Mouse (Mus musculus): ENCODE results near the gene Miga2.

Gene Miga2

DNA sequence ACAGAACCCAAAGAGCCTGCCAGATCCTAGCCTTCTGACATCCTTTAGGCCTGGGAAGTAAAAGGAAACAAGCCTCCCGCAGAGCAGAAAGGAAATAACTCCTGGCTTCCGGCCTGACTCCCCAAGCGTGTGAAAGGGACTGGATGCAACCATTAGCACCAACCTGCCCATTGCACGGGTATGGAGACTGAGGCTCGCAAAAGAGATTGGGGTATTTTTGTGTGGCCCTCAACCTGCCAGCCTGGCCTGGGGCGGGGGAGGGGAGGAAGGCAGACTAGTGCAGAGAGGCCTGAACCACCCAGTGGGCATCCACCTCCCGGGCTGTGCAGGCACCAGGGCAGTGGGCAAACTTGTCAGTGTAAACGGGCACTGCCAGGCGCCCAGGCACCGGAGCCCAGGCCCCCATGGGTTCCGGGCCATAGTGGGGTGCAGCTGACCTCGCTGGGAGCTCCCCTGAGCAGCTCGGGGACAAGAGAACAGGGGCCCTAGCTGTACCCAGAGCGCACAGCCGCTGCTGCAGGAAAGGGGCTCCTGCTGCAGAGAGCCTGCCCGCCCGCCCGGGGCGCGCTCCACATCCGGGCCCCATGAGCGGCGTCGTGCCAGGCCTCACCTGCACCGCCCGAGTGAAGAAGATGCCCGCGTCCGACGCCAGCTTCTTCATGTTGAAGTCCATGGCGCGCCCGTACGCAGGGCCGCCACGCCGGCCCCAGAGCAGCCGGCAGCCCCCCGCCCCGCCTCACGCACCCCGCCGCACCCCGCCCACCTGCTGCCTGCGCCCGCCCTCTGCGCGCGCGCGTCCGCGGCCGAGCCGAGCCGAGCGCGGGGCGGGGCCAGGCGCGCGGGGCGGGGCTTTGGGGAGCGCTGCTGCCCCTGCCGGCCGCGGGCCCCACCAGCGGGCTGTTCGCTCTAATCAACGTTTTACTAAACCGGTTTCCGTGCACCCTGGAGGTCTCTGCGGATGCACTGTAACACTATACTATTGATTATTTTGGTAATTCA, 5.2 kb upstream of the Miga2 start, which contains the start of gene Sh3glb2:
Sh3glb2 (minus strand) TSS at position 805 of the 999 bp plus-strand sequence.
- peak; percentile 46 for DNase-seq (ENCODE audit: low read depth)

DNA sequence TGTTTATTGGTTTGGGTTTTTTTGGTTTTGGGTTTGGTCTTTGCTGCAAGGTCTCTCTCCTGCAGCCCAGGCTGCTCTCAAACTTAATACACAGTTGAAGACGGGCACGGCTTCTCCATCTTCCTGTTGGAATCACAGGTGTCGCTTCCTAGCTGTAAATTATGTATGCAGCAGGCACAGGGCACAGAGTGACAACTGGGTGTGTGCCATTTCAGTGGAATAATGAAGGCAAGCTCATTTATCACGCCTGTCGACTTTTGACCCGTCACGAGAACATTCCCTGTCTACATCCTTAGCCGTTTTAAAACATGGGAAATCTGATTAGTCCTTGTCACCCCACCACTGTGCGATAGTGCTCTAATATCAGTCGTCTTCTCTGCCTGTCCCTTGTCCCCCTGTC, 3.4 kb upstream of the Miga2 start:
- no peak for DNase-seq (ENCODE audit: low read depth)

DNA sequence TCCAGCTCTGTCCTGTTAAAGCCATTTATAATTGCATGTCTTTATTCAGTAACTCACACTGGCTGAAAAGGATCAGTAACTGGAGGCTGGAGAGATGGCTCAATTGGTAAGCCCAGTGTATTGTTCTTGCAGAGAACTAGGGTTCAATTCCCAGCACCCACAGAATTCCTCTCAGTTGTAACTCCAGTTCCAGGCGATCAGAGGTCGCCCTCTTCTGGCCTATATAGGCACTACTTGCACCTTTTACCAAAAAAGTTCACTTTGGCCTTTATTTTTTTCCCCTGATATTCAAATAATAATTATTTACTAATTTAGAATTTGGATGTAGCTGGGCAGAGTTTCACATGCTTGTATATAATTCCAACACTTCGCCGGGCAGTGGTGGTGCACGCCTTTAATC, 1.2 kb upstream of the Miga2 start:
- no peak for DNase-seq (ENCODE audit: low read depth)

DNA sequence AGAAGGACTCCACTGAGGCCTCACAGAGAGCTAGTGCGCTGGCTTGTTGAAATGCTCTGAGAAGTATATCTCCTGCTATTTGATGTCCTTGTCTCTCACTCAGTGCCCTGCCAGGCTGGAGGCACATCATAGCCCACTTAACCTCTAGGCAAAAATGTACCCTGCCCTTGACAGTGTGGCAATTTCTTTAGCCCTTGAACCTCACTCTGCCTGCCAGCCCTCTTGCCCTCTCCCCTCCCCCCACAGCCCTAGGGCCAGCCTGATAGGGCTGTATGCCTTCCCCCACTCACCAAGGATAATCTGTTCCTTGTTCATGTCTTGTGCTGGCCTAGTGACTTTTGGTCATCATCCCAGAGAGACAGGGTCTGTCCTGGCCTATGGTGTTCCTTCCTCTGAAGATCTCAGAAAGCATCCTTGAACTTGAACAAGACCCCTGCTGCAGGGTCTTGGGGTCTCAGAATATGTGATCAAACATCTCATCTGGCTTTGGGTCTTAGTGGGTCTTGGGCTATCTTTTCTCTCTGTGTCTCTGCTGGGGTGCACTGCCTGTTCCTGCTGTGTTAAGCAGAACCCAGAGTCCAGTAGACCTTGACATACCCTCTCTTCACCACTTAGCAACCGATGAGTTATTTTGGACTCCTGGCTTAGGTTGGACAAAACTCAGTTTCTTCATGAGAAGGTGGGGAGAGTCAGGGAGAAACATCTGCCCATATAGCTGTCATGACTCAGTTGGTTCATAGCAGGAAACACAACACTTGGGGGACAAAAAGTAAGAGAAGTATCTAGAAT, 1.4 kb downstream of the Miga2 start:
- DNase-seq (ENCODE audit: low read depth): no peak

DNA sequence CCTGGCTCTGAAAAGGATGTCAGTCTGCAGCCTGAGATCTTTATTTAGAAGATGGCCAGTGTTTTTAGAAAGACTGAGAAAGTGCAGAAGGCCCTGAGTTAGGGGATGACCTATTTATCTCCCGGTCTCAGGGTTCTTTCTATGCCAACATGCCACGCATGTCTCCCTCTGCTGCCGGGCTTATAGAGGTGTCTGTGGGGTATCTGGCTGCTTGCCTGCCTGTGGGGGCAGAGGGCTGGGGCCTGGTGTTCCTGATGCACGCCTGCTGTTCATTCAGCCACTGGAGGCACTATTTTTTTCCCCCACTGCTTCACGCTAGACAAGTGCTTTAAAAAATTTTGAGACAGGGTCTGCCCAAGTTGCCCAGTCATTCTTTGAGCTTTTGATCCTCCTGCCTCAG, 2.2 kb downstream of the Miga2 start:
- no peak for DNase-seq (ENCODE audit: low read depth)

DNA sequence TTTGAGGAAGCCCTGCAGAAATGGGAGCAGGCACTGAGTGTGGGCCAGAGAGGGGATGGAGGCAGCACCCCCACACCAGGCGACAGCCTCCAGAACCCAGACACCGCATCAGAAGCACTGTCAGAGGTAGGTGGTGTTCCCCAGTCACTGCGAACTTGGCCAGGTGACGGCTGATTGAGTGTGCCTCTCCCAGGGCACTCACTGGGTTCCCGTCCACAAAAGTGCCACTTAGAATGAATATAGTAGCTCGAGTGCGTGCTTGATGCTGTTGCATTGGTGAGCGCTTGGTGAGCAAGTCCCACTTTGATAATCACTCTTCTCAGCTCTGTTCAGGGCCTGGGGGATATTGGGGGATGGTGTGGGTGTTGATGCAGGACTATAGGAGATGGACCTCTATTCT, 7.5 kb downstream of the Miga2 start:
- DNase-seq (ENCODE audit: low read depth): no peak

DNA sequence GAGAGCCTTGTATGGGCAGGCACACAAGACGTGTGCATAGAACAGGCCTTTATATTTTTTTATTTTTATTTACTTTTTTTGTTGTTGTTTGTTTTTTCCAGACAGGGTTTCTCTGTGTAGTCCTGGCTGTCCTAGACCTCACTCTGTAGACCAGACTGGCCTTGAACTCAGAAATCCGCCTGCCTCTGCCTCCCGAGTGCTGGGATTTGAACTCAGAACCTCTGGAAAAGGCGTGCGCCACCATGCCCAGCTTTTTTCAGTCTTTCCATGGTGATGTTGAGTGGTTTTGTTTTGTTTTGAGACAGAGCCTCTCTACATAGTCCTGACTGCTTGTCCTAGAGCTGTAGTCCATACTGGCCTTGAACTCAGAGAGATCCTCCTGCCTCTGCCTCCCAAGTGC, 8.7 kb downstream of the Miga2 start:
- DNase-seq (ENCODE audit: low read depth): no peak

DNA sequence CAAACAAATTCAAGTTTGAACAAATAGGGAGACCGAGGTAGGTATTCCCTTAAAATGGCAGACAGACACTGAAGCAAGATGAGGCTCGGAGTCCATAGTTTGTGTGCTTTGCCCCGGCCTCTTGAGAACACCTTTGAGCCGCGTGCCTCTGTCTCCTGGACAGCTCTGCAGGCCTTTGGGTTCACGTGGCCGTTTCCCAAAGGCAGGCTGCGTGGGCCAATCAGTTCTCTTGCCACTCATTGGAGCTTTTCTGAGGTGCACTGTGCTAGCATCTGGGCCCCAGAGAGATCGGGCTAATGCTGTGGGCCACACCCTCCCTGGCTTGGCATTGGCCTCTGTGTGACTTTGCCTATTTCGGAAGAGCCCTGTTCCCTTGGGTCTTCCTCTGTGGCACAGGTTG, 11.9 kb downstream of the Miga2 start:
- no peak for DNase-seq (ENCODE audit: low read depth)

DNA sequence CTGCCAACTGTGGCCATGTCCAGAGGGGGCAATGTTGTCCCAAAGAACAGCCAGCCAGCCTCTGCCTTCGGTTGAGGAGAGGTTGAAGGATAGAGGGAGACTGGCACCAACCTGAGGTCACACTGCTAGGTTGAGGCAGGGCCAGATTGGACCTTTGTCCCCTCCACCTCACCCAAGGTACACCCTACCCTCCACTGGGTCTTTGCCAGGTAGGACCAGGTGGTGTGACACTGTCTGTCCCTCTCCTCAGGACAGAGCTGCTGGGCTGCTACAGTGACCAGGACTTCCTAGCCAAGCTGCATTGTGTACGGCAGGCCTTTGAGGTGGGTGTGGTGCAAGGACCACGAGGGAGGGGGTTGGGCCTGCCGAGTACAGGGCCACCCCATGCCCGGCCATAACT, 13.7 kb downstream of the Miga2 start:
- DNase-seq (ENCODE audit: low read depth): no peak

DNA sequence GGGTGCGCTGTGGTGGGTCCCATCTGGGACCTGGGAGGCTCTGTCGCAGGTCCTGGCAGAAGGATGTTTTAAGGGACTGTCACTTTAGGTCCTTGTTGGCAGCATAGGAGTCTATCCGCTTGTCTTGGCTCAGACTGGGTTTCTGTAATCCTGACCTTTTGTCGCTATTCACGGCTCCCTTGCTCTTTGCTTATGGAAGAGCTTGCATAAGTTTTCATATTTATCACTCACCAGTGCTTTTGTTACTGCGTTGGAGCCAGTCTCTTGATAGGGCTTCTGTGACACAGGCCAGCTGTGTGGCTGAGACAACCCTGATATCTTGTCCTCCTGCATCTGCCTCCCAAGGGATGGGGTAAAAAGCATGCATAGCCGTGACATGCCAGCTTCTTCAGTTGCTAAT, 15.3 kb downstream of the Miga2 start:
- DNase-seq (ENCODE audit: low read depth): no peak

DNA sequence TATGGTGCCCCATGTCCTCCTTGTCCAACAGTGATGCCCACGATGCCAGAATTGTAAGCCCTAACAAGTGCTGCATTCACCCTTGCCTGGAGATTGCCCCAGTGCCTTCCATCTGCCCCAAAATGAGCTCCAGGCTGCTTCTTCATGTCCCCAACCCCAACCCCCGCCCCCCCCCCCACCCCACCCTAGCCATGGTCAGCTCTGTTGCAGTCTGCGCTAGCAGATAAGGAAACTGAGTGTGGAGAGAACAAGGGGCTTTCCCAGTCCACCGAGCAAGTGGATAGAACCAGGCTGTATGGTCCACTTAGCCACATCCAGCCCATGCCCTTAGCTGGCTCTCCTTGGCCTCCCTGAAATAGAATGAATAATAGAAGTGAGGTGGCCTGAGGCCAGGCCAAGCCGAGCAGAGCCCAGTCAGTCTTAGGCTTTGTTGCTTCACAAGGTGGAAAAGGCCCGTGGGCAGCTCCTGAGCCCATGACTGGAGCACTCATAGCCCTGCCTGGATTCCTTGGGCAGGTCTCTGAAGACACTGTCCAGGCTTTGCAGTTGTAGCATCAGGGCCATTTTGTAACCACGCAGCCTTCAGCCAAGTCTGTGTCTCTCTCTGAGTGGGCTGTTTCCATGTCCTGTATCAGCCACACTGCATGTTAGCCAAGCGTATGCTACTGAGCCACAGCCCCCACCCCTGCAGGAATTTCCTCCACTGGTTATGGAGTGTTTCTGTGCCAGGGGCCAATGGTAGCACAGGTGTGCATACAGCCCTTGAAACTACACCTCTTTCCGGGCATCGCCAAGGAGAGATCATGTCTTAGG, 16.7 kb downstream of the Miga2 start:
- no peak for DNase-seq (ENCODE audit: low read depth)

DNA sequence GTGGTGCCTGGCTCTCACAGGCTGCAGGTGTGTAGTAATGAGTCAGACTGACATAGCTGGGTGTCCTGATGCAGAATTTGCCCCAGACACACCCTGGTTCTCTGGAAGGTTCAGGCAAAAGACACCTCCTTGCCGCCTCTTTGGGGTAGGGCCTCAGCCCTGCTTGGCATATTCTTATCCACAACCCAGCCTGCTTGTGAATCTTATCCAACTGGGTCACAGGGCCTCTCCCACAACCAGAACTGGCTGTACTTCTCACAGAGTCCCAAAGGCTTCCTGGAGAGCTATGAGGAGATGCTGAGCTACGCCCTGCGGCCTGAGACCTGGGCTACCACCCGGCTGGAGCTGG, 17.3 kb downstream of the Miga2 start:
- DNase-seq (ENCODE audit: low read depth): no peak

DNA sequence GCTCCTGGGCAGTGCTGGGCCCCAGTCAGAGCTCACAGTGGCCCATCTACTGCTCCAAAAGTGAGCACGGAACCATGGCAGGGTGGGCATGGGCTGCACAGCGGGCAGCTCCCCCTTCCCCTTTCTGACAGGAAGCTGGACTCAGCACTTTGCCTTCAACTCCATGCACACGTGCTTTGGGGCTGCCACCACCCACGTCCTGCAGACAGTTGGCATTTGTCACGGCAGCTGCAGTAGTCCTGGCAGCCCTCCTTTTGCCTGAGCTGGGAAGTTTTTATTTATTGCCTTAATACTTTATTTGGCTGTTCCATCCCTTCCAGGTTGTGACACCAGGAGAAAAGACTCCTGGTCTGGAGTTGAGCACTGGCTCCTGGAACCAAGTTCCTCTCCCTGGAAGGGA, 20.8 kb downstream of the Miga2 start:
- DNase-seq (ENCODE audit: low read depth): no peak

DNA sequence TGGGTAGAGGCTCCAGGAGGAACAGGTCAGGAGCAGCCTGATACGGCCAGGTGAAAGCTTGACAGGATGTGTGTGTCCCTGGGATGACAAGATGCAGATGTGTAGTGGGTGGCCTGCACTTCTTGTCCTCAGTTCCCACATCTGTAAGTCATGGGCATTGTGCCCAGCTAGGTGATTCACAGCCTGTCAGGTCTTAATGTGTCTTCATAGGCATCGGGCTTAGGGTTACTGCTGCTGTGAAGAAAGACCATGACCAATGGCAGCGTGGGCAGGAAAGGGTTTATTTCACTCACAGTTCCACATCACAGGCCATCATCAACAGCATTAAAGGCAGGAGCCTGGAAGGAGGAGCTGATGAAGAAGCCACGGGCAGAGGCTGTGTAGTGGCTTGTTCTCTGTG, 21.6 kb downstream of the Miga2 start:
- no peak for DNase-seq (ENCODE audit: low read depth)

DNA sequence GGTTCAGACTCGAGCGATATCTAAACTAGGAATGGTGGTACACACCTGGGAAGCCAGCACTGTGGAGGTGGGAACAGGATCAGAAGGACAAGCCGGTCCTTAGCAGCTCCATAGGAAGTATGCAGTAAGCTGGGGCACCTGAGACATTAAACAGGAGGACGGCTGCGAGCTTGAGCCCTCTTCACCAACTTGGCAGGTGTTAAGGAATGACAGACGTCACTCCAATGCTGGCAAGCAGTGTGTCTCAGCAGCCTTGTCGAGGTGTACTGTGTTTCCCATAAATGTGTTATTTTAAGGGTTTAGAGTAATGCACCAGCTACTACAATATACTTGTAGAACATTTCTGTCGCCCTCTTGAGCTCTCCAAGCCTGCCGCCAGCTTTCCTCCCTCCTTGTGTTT, 22.9 kb downstream of the Miga2 start:
- no peak for DNase-seq (ENCODE audit: low read depth)

DNA sequence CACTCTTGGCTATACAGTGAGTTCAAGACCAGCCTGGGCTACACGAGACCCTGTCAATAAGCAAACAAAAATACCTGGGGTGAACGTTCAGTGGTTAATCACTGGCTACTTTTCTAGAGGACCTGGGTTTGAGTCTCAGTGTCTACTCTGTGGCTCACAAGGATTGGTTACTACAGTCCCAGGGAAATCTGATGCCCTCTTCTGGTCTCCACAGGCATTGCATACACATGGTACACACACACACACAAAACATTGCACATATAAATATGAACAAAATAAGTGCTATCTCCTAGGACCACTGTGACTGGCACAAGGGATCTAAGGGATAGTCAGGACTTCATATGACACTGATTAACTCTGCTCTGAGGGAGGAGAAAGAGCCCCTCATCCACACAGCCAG, 25.0 kb downstream of the Miga2 start:
- no peak for DNase-seq (ENCODE audit: low read depth)

DNA sequence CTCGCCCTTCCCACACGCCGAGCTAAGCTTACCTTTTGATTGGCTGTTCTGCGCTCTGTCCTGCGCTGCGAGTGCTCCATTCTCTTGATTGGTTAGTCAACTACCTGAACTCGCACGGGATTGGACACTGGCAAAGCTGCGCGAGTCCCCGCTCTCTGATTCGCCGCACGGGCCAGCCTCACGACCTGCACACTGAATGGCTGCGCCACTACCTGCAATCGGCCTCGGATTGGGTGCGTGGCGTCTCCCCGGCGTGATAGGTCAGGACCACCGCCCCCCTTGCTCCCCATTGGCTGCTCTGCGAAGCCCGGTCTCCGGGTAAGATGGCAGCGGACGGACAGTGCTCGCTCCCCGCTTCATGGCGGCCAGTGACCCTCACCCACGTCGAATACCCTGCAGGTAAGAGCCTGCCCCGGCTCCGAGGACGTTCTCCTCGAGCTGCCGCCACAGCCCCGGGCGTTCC, 28.1 kb downstream of the Miga2 start, which contains the start of gene Dolpp1:
Dolpp1 (plus strand) TSS at position 141 of the 463 bp plus-strand sequence.
- peak; percentile 98 for DNase-seq (ENCODE audit: low read depth)

DNA sequence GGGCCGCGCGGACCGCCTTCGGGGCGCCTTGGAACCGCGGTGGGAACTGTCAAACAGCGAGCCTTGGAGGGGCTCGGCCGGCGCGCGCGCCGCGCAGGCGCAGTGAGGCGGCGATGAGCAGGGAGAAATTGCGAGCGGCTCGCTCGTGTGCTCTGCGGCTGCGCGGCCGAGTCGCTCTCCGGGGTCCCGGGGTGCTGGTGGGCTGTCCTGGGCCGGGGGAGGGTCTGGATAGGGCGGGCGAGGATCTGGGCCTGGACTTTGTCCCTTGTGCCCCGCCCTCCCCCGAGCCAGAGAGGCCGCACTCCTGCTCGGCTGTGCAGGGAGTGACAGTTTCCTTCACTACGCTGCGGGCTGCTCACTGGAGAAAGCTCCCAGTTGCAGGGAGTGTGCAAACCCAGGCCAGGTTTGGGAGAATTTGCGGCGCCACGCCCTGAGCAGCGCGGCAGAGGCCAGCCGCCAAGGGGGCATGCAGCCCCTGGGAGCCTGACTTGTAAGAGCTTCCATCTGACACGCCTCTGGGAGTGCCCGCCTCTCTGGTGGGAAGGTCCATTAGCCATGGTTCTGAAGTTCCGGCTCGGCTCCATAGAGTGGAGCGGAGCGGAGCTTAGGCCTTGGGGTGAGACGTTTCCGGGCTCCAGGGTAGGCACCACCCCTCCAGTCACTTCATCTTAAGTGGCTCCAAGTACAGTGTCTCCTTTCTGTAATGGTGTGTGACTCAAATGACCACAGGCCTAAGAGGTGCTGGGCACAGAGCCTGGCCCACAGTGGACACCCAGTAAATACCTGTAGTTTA, 28.7 kb downstream of the Miga2 start:
- peak; percentile 64 for DNase-seq (ENCODE audit: low read depth)

DNA sequence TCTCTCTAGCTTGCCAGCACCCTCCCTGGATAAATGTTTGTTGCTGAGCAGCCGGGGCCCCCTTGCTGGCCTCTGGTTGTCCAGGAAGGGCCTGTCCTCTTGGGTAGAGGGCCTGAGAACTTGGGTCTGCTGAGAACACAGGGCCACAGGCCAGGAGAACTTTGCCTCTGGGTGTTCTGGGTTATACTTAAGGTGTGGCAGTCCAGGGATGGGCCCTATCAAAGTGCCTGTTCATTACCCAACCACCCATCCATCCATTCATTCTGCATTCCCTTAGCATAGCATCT, 29.3 kb downstream of the Miga2 start:
- no peak for DNase-seq (ENCODE audit: low read depth)

DNA sequence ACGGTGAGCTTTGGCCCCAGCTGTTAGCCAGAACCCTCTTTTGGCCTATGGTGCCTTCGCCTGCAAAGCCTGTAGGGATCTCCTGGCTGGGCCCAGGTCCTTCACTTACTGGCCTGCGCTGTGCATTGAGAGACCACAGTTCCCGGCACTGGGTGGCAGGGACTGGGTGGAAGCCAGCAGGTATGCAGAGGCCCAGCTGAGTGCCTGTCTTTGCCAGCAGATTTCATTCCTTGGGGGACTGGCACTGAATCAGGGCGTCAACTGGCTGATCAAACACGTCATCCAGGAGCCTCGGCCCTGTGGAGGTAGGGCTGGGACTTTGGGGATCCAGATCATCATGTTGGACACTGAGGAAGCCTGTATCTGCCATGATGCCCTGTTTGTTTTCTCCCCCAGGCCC, 31.7 kb downstream of the Miga2 start:
- DNase-seq (ENCODE audit: low read depth): no peak

DNA sequence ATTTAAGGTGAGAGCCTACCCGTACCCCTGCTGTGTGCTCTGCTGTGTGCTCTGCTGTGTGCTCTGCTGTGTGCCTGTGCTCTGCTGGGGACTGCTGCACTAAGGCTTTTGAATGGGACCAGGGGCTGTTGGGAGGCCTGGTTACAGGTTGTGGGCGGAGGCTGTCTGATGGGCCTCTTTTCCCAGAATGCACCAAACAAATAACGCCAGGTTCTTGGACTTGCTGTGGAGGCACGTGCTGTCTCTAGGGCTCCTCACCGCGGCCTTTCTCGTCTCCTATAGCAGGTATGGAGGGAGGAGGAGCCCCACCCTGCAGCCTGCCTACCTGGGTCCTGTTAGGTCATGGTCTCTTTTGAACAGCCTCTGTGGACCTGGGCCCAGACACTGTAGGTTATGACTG, 32.2 kb downstream of the Miga2 start:
- no peak for DNase-seq (ENCODE audit: low read depth)
